Mouse (Mus musculus) gonadal fat pad, adult 2 months (tissue): ENCODE data around the gene Tnnc2. TPM values are rescaled to one million over a fixed set of nuclear protein-coding genes. Genes with fewer than 3 reads are reported as not detected.

Source experiments
- DNase-seq: peaks from one replicate; pipeline ENCODE4 v3.0.0-alpha.2; 2012; ENCODE audit warnings: low read depth
- polyA plus RNA-seq: library from polyadenylated mRNA; depleted of rRNA; stranded (reverse); fragments of >200 nt; gene quantifications from 2 replicates; pipeline ENCODE4 v1.2.3, GENCODE M21; 2012; rRNA removed

Gene Tnnc2
- polyA plus RNA-seq, 1 experiment = 20.6 TPM

GRCm38 (mm10) chr2:164737377-164738090, 42.2 kb downstream of the Tnnc2 start:
- DNase-seq = no peak

GRCm38 (mm10) chr2:164735446-164735845, 44.3 kb downstream of the Tnnc2 start:
- no peak for DNase-seq

GRCm38 (mm10) chr2:164734839-164735238, 44.9 kb downstream of the Tnnc2 start:
- no peak for DNase-seq

- DNase-seq = no peak
These were observed 46.5 kb downstream of the Tnnc2 start for GRCm38 (mm10) chr2:164733259-164733658.

- no peak for DNase-seq
These were observed 48.0 kb downstream of the Tnnc2 start for GRCm38 (mm10) chr2:164731719-164732118.

Other genes starting within 250 kb of the Tnnc2 start
- gene Wfdc2, start 217.6 kb downstream of the Tnnc2 start, polyA plus RNA-seq = 12.1 and 16.0 TPM in 2 replicates
- 317 and 597 TPM in 2 replicates for gene Spint3, start 206.5 kb downstream of the Tnnc2 start, polyA plus RNA-seq
- 94.1 and 109 TPM in 2 replicates for gene Wfdc6a, start 194.5 kb downstream of the Tnnc2 start, polyA plus RNA-seq
- gene Eppin, start 186.4 kb downstream of the Tnnc2 start, polyA plus RNA-seq = 211 and 222 TPM in 2 replicates
- gene Wfdc6b, start 166.4 kb downstream of the Tnnc2 start, polyA plus RNA-seq = 159 and 208 TPM in 2 replicates
- 341 and 347 TPM in 2 replicates for gene Wfdc8, start 166.3 kb downstream of the Tnnc2 start, polyA plus RNA-seq
- 238 and 428 TPM in 2 replicates for gene Wfdc16, start 141.2 kb downstream of the Tnnc2 start, polyA plus RNA-seq
- 5,228 and 5,435 TPM in 2 replicates for gene Wfdc10, start 123.9 kb downstream of the Tnnc2 start, polyA plus RNA-seq
- 190 and 293 TPM in 2 replicates for gene Wfdc9, start 123.4 kb downstream of the Tnnc2 start, polyA plus RNA-seq
- 6.6 and 15.6 TPM in 2 replicates for gene Wfdc11, start 105.9 kb downstream of the Tnnc2 start, polyA plus RNA-seq
- 1,038 and 1,237 TPM in 2 replicates for gene Wfdc13, start 94.9 kb downstream of the Tnnc2 start, polyA plus RNA-seq
- gene Spint4, start 81.5 kb downstream of the Tnnc2 start, polyA plus RNA-seq = 272 and 330 TPM in 2 replicates
- gene Spint5, start 64.7 kb downstream of the Tnnc2 start, polyA plus RNA-seq = 127 and 235 TPM in 2 replicates
- gene Wfdc3, start 34.0 kb downstream of the Tnnc2 start, polyA plus RNA-seq = 11.1 and 11.3 TPM in 2 replicates
- gene Dnttip1, start 34.0 kb downstream of the Tnnc2 start, polyA plus RNA-seq = 29.9 and 49.6 TPM in 2 replicates
- gene Ube2c, start 10.1 kb downstream of the Tnnc2 start, polyA plus RNA-seq = 8.5 and 11.8 TPM in 2 replicates
- 23.0 and 24.6 TPM in 2 replicates for gene Snx21, start 5.9 kb upstream of the Tnnc2 start, polyA plus RNA-seq
- 31.4 and 31.5 TPM in 2 replicates for gene Acot8, start 24.9 kb upstream of the Tnnc2 start, polyA plus RNA-seq
- gene Zswim3, start 25.1 kb upstream of the Tnnc2 start, polyA plus RNA-seq = 3.4 and 3.7 TPM in 2 replicates
- gene Zswim1, start 42.7 kb upstream of the Tnnc2 start, polyA plus RNA-seq = 10.5 and 11.8 TPM in 2 replicates
- gene Spata25, start 48.6 kb upstream of the Tnnc2 start, polyA plus RNA-seq = 0.46 and 0.70 TPM in 2 replicates
- 274 and 289 TPM in 2 replicates for gene Ctsa, start 52.9 kb upstream of the Tnnc2 start, polyA plus RNA-seq
- 5.9 and 7.4 TPM in 2 replicates for gene Neurl2, start 53.5 kb upstream of the Tnnc2 start, polyA plus RNA-seq
- 277 and 290 TPM in 2 replicates for gene Pltp, start 77.7 kb upstream of the Tnnc2 start, polyA plus RNA-seq
- gene Pcif1, start 99.3 kb upstream of the Tnnc2 start, polyA plus RNA-seq = 32.0 and 33.9 TPM in 2 replicates
- gene Zfp335, start 131.8 kb upstream of the Tnnc2 start, polyA plus RNA-seq = 20.6 and 21.7 TPM in 2 replicates
- gene Mmp9, start 160.8 kb upstream of the Tnnc2 start, polyA plus RNA-seq = 7.0 and 9.7 TPM in 2 replicates
- 1.7 and 2.0 TPM in 2 replicates for gene Slc12a5, start 180.8 kb upstream of the Tnnc2 start, polyA plus RNA-seq